Mouse (Mus musculus) subcutaneous adipose tissue, adult 2 months (tissue): ENCODE measurements around the gene Sorl1. TPM values are rescaled to one million over a fixed set of nuclear protein-coding genes. Genes with fewer than 3 reads are reported as not detected.

Source experiments
- polyA plus RNA-seq: library from polyadenylated mRNA; depleted of rRNA; stranded (reverse); fragments of >200 nt; gene quantifications from 2 replicates; pipeline ENCODE4 v1.2.3, GENCODE M21; 2012; ENCODE audit warnings: low replicate concordance; rRNA removed

Sorl1 gene
- 65.9 and 78.9 TPM in 2 replicates for polyA plus RNA-seq

DNA sequence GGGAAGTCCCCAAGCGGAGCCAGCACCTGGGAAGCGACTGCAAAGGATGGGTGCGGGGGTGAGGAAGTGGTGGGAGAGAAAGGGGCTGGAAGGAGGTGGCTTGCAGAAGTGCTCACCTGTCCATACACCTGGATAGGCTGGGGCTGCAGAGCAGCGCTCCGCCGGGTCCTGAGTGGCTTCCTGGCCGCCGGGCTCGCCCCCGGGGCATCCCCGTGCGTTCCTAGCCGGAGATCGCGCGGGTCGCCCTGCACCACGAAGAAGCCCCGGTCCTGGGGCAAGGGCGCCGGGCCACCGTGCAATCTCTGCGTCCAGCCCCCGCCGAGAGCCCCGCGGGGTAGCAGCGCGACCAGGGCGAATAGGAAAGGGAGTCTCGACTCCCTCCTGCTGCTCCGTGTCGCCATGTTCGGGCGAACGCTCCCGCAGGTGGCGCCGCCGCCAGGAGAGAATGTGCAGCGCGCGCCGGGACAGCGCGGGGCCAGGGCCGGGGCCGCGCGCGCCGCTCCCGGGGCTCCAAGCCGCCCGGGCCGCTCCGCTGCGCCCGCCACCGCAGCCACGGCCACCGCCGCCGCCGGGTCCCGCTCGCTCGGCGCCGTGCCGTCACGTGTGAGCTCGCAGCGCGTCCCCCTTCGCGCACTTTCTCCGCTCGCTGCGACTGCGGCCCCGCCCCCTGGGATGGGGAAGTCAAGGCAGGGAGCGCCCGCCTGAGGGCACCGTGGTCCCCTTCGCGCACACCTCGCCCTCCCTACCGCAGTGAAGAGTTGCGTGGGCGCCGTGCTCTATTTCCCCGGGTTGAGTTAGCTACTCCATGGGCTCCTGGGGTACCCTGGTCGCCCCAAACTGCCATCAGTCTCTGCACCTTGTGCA lies at the start of gene Sorl1:
Gene Sorl1, minus strand, starts transcription at position 585 of the 864 bp plus-strand sequence.

Other genes with a start within 250 kb of the Sorl1 start
- 165 and 337 TPM in 2 replicates for gene Sc5d, start 140.0 kb upstream of the Sorl1 start, polyA plus RNA-seq